Mouse (Mus musculus): ENCODE measurements at regions not wholly inside any gene's neighbourhood (a gene's known extent, or its start where the extent isn't known, plus 50 kb on each side); places are given as distances from the start of the nearest gene placed in this dataset.
A peak's percentile ranks its signal among the peaks of the same experiment; 100 is the strongest.
"Not testable (repeated sequence)": the region's sequence is repeated elsewhere in the genome, so short reads cannot be mapped to it uniquely, and the experiment has no call there.

DNA sequence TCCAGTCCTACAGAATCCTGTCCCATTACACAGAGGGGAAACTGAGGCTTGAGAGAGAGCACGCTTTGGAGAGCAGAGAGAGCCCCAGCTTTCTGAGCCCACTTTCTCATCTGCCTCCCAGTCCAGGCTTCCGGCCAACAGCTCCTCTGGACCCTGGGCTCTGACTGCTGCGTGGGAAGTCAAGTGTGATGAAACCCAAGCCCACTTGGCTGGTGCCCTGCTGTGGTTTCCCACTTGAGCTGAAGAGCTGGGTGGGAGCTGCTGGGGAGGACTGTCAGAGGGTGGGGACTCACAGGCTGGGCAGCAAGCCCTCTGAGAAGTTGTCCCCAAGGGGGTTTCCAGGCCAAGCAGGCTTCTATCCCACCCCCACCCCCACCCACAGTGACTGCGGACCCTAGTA, 139.9 kb upstream of the Haao start:
- no peak for DNase-seq

DNA sequence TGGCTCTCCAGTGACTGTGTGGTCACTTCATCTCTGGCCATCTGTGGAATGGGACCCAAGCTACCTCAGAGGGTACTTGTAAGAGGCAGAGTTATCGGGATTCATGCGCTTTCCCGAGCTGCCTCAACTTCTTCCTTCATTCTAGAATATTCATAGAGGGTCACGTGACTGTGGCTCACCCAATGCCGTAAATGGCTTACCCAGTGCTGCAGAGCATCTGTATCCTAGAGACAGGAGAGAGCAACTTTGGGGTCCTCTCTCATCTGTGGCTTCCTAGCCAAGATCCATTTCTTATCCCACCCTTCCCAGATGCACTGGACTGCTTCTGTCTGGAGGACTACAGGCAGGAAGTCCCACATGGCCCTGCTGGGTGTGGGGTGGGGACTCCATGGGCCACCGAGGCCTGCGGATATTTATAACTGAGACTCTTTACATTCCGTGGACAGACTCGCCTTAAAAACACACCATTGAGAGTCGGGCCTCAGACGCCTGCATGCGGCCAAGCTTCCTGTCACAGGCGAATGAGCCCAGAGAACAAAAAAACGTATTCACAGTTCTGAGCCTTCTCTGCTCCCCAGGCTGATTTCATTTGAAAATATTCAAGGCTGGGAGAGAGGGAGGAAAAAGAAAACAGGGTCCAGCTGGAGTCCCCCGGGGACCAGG, 138.3 kb upstream of the Haao start:
- no peak for DNase-seq

DNA sequence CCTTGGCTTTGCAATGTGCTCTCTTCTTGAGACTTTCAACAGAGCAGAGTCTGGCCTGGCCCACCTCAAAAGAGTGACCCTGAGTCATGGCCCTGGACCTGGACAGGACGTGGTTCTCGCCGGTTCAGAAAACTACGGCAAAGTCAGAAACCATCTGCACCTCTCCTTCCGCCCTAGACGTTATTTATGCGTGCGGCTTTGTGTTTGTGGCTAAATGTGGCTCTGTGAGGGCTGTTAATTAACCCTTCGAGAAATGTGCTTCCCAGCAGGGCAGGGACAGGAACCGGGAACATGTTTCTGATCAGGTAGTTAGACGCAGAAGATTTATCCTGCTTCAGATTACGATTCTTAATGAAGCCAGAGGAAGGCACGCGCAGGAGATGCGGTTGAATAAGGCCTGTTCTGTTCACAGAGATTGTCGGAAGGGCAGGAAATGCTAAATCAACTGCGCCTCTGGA, 137.6 kb upstream of the Haao start:
- DNase-seq = peak; percentile 69

DNA sequence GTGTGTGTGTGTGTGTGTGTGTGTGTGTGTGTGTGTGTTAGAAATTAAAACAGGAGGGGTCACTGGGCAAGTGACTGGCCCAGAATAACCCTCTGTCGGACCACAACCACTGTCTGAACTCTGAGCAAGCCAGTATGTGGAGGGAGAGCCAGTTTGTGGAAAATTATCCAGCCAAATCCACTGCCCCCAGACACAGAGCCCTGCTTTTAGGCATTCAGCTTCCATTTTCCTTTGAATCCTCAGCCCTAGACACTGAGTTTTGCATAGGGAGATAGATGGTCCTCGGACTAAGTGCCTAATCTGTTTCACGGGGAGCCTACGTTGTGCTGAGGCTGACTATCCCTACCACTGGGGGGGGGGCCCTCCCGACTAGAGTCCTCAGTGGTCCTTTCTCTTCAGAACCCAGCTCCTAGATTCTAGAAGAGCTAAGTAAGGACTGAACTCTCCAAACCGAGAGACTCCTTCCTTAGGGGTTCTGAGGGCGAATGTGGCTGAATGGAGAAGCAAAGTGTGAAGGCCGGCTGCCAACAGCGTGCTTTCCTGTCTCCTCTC, 136.2 kb upstream of the Haao start:
- no peak for DNase-seq

DNA sequence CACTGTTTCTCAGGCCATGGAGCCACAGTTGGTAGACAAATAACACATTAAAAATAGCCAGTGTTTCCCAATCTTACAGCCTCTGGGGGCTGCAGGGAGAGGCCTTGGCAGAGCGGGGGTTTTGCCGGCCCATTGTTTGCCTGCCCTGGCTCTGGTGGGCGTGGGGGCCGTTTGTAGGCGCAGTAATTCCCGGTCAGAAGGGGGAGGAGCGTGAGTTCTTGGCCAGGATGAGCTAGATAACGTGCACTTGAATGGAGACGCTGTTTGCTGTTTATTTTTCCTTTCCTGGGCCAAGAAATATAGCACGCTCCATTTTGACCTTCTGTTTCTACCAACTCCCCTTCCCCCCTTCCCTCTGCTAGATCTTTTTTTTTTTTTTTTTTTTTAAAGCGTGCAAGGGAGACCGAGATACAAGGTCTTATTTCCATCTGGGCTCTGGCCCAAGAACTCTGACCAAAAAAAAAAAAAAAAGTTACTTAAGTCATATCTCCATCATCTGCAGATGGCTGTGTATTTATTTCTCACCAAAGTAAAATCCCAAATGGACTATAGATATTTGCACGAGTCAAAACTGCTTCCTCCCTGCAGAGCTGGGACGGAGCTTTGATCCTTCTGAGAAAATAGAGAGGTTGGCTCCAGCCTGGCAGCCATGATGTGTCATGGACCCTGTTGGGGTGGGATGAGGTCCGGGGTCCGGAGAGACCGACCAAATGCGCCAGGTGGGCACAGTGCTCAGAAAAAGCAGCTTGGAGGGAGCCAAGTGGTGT, 135.5 kb upstream of the Haao start:
- DNase-seq = peak; percentile 86

DNA sequence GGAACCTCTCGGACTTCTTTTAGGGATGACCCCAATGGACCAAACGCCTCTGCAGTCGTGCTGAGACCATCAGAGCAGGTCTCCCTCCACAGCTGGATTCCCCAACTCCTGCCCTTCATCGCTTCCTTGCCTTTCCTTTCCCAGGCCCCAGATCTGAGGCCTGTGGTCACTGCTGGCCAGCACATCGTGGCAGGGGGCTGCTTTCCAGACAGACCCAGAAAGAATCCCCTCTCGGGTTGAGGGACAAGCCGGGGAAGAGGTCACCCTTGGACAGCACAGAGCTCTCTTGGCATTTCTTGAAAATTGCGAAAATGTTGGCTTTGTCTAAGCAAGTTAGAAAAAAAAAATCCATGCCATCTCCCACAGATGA, 134.9 kb upstream of the Haao start:
- no peak for DNase-seq

DNA sequence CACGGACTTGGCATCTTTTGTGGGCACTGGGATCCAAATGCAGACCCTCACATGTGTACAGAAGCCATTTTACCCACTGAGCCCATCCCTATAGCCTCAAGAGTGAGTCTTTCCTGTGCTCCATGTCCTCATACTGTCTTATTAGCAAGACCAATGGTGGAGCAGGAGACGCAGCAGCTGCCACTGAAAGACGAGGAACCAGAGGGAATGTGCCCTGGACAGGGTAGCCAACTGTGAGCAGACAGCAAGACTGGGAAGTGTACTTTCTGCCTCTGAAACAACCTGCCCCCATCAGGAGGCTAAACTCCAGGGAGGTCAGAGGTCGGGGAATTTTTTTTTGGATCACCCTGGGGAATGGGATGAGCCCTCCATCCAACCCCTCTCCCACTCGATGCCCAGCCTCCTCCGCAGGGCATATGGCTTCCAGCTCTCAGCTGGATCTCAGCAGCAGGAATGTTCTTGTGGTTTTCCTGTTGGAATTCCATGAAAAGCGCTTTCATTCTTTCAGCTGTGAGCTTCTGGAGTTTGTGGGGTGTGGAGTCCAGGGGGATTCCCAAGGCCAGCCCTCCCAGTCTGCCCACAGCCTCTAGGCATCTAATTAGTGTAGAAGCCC, 131.2 kb upstream of the Haao start:
- DNase-seq = no peak

DNA sequence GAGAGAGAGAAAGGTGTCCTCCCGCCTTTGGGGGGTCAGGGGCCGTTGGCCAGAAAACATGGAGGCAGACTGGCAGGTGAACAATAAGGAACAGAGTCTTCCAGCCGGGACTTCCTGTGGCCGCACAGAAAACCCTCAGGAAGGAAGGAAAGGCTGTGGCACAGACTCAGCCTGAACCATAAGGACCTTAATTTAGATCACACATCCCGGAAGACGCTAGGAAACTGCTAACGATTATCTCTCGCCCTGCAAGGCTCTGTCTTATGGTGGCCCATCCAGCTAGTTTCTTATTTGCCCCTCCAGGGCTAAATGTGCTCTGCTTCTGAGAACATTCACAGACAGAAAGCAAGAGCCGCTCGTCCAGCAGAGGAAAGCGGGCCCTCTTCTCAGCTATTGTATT, 130.0 kb upstream of the Haao start:
- DNase-seq = no peak

DNA sequence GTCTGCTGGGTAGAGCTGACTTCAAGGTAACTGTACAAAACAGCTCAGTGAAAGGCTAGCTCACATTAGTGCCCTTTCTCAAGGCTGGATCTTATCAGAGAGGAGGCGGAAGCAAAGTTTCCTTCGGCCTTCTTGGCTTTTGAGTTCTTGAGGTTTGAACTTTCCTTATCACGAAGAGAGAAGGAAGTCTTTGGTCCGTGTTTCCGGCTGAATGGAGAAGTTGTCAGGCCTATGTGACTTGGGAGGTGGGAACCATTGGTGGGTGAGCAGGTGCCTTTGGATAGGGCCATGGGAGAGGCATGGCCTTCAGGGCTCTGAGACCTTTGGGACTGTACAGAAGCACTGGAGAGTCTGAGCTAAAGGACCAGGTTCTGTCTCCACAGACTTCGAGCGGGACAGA, 128.1 kb upstream of the Haao start:
- DNase-seq = no peak

DNA sequence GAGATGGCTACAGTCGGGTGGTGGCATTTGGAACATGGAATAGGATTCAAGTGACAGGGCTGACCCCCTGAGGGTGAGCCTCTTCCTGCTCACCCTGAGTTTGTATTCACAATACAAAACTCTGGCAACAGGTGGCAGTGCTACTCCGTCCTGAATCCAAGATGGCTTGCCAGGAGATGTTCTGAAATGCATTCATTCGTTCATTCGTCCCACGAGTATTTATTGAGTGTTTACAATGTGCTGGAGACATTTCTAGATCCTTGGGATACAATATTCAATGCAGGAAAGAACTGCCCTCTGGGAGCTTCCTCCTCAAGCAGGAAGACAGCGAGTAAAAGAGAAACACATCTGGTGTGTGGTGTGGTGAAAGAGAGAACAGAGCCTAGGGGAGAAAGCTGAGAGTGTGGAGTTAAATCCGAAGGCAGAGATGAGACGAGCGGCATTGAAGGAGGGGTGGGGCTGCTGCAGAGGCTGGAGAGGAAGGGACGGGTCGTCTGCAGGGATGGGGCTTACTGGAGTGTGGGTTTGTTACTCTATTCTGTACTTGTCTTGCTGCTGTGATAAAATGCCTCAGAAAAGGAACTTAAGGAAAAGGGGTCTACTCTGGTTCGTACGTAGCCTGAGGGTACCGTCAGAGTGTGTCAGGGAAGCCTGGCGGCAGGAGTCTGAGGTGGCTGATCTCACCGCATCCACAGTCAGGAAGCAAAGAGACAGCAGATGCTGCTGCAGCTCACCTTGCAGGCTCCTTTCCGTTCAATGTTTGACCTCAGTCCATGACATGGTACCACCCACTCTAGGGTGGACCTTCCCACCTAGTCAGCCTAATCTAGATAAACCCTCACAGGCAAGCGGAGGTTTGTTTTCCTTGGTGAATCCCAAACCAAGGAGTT, 125.9 kb upstream of the Haao start:
- DNase-seq = peak; percentile 80

DNA sequence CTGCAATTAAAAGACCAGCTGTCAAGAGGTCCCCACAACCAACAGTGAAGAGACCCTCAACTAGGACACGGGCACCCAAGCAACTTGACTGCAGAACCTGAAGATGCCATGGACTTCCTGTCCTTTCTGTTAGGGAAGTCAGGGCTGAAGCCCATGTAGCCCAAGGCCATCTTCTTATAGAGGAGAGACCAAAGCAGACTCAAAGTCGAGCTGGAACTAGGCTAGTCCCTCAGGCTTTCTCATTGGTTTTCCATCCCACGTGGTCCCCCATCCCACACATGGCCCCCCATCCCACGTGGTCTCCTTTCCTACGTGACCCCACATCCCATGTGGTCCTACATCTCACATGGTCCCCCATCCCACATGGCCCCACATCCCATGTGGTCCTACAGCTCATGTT, 125.1 kb upstream of the Haao start:
- no peak for DNase-seq

DNA sequence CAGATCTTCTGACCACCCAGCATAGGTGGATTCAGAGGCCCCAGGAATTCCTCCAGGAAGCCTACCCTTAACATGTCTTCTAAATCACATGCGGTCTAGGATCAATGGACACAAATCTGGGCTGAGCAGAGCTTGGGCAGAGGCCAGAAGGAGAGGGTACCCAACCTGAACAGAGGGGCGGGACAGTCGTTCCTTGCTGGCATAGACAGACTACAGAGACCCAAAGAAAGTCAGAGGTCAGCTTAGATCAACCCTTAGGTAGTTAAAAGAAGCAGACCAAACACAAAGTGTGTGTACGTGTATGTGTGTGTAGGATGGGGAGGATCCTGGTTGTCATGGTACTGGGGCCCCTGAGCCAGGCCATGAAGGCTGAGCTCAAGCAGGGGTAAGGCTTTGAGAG, 124.7 kb upstream of the Haao start:
- DNase-seq = peak; percentile 38

DNA sequence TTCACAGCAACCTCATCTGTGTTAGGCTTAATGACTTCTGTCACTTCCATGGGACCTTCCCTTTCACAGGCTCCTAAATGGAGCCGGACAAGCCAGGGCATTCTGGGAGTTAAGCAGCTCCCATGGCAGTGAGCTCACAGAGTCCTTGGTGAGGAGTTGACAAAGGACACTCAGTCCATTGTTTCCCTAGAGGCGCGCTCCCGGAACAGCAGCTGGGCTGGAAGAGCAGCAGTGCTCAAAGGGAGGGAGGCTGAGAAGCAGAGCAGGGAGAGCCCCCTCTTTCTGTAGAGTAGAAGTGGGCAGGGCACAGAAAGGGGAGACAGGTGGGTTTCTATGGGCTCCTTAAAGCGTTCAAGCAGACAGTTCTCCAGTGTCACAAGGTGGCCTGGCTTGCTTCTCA, 124.3 kb upstream of the Haao start:
- peak; percentile 44 for DNase-seq

DNA sequence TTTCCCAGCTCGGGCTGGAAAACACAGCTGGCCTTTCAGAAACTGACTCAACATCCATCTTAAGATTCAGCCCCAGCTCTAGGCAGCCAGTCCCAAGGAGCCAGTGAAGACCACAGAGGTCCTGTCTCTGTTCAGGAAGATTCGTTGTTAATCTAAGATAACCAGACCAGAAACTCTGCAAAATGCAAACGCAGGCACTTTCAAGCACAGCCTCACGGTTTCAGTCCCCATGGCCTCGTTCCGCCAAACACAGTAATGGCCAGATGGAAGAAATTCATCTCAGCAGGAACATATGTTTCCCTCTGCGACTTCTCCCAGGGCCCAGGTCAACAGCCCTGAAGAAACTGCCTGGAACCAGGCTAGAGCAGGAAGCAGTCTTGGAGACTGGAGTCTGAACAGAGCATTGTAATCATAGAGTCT, 121.7 kb upstream of the Haao start:
- no peak for DNase-seq

DNA sequence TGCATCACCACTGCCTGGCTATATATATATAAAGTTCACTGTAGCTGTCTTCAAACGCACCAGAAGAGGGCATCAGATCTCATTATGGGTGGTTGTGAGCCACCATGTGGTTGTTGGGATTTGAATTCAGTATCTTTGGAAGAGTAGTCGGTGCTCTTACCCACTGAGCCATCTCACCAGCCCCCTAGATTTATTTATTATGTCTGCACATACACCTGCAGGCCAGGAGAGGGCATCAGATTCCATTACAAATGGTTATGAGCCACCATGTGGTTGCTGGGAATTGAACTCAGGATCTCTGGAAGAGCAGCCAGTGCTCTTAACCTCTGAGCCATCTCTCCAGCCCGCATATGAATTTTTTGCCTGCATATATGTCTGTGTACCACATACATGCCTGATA, 120.4 kb upstream of the Haao start:
- not testable (repeated sequence) for DNase-seq

DNA sequence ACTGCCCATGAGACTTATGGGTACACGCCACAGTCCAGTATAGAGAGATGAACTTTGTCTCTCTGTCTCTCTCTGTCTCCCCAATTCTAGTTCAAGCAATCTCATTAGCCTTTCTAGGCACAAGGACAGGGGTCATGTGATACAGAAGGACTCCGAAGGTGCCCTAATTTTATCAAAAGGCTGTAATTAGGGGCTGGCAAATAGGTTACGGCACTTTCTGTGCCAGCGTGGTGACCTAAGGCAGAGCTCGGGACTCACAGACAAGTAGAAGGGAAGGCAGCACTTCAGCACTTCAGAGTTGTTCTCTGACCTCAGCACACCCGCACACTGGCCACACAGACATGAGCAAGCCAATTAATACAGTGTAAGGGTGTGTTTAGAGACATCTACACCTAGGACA, 119.2 kb upstream of the Haao start:
- DNase-seq = no peak

DNA sequence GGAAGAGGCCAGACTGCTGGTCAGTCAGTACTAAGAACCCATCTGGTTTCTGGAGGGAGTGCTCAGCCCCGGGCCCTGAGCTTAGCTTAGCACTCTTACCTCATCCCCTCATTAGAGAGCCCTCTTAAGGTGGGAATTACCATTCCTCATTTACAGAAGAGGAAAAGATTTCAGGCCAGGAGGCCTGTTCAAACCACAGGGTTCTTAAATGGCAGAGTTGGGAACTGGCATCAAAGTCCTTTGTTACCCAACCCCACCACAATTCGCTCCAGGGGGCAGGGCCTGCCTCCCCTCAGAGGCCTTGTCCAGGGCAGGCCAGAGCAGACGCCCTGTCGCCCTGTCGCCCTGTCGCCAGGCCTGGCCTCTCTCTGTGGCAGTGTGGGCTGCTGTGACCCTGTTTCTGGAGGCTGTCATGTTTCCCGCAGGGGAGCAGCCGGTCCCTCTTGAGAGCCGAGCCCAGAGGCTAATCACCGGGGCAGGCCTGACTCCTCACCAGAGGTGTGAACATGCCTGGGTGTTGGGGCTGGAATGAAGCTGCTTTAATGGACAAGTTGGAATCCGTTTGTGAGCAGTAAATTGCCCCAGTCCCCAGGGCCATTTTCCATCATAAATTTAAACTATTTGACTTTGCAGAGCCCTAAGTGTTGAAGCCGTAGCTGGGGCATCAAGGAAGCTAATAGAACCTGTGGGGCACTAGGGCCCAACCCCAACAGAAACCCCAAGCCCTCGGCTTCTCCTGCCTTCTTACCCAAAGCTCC, 116.9 kb upstream of the Haao start:
- DNase-seq = peak; percentile 34

DNA sequence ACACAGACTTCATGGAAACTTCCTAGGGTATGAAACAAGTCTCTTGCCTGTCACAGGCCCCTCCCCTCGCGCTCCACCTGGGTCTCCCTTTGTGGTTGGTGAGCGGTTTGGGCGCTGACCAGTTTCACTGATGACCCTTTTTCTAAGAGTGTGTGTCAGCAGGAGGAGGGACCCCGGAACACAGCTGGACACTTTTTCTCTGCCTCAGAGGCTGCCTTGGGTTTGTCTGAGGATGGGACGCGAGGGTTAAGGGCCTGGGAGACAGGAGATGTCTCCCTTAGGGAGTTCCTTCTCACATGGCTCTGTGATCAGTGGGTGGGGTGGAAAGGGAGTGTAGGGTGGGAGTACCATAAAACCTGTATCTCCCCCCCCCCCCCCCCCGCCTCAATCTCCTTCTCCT, 115.8 kb upstream of the Haao start:
- peak; percentile 34 for DNase-seq

DNA sequence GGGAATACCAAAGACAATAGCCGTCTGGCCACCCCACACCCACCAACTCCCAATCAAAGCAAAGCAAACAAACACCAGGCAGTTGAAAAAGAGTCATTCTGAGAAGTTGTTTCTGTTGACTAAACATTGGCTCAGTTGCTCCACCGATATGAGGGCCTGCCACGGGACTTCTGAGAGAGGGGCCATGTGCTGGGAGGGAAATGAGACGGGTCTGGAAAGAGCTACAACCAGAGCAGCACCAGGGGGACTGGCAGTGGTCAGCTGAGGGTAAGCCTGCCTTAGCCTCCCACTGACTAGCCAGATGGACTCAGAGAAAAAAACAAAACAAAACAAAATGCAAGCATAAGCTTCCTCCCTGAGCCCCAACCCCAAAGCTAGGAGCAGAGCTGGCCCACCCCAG, 115.1 kb upstream of the Haao start:
- no peak for DNase-seq

DNA sequence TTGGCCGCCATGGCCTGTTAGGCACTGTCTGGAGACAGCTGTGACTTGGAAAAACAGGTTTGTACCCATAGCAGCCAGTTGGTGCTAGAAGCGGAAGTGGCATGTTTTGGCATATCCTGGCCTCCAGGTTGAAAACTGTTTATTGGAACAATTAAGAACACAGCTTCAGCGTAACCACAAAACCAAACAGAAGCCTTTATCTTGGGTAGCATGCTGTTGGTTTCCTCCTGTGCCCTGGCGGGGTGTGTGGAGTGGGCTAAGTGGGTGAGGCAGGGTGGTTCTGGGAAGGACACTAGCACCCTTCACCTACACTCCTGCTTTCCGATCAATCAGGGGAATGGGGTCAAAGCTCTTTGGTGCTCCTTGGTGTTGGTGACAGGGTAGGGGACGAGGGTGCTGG, 114.4 kb upstream of the Haao start:
- no peak for DNase-seq

DNA sequence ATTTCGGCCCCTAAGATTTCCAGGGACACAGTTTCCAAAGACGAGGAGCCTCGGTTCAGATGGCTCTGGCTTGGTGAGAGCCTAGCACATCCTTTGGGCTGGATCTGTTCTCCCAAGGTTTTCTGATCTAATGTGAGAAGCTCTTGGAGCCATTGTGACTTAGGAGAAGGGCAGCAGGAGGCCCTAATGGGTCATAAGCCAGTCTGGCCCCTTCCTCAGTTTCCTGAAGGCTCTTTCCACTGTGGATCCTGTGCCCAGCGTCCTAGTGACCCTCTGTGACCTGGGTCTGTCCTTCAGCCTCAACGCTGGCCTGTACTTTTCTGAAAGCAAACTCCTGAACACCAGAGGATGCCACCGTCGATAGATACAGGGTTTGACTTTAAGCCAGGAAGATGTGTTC, 113.1 kb upstream of the Haao start:
- no peak for DNase-seq

DNA sequence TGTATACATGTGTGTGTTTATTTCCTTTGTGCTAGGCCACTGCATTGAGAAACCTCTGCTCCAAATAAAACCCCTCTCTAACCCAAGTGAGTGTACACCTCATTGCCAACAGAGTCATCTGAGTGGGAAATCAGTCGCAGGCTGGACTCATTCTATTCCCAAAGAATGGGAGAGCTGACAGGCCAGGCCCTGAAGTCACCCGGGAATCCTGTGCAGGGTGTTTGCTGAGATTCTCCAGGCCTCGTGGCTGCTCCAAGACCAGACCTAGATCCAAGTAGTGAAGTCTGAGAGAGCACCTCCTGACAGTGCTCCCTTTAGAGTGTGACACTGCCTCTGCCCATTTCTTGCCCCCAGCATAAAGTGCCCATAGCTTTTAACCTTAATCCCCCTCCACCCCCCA, 112.4 kb upstream of the Haao start:
- no peak for DNase-seq
